Mouse (Mus musculus): ENCODE measurements around the gene Mgat3.

Mgat3 gene

DNA sequence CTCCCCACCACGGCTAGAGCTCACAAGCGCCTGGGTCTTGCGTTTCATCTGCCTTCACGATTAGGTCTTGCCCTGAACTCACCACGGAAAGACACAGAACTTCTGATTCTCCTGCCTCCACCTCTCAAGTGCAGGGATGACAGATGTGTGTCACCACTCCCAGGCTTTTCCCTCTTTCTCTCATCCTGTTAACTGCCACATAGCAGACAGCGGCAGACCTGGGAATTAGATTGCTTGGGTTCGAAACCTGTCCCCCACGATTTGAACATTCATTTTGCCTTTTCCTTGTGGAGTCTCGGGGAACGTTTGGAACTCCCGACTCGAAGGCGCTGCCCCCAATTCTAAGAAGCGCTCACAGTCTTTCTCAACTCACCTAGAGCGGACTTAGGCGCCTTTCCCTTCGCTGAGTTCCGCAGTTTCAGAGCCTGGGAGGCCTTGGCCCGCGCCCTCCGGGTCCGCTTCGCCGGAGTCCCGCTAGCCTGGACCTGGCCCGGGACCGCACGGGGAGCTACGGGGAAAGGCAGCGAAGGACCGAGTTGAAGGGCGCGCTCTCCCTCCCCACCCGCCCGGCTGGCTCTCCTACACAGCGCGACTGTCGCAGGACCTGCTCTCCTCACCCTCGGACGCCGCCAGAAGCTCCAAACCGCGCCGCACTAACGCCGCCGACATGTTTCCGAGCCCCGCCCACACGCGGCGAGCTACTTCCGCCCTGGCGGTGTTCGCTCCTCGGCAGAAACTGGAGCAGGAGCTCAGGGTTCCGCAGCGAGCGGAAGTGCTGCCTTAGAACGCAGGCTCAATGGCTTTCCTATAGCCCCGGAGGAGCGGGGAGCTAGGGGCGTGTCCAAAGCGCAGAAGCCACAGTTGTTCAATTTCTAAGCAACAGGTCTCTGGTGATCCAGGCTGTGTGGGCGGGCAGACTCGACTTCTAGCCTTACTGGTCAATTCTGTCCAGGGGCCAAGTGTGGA is 90.4 kb downstream of the Mgat3 start, which contains the start of gene Rps19bp1:
Gene Rps19bp1 (minus strand): TSS at position 706 of the 966 bp plus-strand sequence.
- DNase-seq: peak; percentile 87
